Mouse (Mus musculus): ENCODE results near the gene Shisa8.

Gene Shisa8

DNA sequence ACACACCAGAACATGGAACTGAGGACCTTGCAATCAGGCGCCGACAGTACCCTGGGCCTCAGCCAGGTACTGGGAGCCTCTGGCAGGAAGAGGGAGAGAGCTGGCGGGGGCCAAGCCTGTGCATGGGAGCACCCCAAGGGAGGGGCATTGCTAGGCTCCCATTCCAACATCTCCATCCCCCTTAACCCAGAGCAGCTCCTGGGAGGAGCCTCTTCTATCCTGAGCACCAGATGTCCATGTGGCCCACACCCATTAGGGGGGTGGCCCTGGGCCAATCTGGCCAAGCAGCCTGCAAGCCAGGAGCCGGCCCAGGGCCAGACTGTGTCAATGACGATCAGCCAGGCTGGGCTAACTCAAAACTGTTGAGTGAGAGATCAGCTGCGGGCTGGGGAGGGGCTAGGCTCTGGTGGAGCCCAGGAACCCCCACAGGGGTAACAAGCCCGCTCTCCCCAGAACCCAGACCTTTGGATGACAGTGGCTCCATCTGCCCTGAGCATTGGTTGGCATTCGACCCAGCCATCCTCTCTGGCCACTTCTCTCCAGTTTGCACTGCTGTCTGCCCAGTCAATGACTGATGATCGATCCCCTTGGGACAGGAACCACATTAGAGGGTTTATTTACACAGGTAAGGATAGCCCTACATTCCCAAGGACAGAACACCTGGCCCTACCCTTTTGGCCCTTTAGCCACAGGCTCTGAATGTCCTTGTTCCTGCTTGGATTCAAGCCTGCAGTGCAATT lies 6.1 kb downstream of the Shisa8 start:
- DNase-seq (ENCODE audit: inconsistent ontology term), result peak; percentile 94

DNA sequence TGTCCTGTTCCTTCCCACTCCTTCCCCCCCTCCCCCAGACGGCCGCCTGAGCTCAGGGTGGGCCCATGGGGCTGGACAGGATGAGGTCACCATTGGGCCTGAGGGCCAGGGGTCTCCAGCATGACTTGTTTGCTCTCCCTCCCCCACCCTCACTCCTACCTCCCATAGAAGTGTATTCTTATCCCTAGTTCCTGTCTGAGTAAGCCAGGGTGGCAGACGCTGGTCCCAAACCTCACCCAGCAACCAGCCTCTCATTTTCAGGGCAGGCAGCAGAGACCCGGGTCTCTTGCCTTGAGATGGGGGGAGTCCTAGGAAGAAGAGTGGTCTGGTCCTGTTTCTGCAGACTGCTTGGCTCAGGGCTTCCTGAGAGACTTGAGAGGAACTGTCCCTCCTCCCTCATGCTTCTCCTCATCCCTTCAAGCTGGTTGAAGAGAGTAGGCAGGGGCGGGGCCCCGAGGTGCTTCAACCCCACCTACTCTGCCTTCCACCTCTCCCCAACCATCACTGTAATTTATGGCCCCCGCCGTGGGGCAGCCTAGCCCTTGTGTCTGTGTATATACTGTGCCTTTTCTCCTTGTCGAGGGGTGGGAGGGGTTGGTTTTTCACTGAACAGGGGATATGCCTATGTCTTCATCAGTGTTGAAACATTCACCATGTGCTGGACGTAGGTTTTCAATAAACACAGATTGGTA lies 7.8 kb downstream of the Shisa8 start:
- no peak for DNase-seq (ENCODE audit: inconsistent ontology term)

- DNase-seq (ENCODE audit: inconsistent ontology term), result no peak
Measured at GRCm38 (mm10) chr15:82203611-82204351, 8.8 kb downstream of the Shisa8 start.

- DNase-seq (ENCODE audit: inconsistent ontology term), result no peak
Measured at GRCm38 (mm10) chr15:82203090-82203489, 9.5 kb downstream of the Shisa8 start.

DNA sequence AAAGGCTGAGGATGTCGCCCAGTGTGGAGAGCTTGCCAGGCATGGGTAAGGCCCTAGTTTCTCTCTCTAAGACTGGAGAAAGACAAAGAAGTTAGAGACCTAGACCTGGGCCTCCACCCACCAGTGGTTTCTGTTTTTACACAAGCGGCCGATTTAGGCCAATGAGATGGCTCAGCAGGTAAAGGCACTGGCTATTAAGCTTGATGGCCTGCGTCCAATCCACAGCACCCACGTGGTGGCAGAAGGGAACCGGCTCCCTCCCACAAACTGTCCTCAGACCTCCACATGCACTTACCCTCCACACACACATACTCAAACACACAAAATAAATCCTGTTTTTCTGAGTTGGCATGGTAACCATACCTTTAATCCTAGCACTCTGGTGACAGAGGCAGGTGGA lies 10.5 kb downstream of the Shisa8 start:
- no peak for DNase-seq (ENCODE audit: inconsistent ontology term)

DNA sequence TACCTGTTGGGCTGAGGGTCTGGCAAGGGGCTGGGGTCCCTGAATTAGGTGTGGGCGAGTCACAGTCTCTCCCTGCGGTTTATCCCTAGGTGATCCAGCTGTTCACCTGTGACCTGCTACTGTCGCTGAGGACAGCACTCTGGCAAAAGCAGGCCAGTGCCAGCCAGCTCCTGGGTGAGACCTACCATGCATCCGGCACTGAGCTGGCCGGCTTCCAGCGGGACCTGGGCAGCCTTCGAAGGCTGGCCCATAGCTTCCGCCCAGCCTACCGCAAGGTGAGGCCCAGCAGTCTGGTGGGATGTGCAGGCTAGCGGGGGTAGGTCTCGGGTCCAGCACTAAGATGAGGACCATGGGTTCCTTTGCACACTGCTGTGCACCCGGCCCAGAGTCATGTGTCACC lies 13.1 kb downstream of the Shisa8 start:
- DNase-seq (ENCODE audit: inconsistent ontology term), result no peak

- DNase-seq (ENCODE audit: inconsistent ontology term), result no peak
Measured at GRCm38 (mm10) chr15:82198342-82198741, 14.3 kb downstream of the Shisa8 start.

DNA sequence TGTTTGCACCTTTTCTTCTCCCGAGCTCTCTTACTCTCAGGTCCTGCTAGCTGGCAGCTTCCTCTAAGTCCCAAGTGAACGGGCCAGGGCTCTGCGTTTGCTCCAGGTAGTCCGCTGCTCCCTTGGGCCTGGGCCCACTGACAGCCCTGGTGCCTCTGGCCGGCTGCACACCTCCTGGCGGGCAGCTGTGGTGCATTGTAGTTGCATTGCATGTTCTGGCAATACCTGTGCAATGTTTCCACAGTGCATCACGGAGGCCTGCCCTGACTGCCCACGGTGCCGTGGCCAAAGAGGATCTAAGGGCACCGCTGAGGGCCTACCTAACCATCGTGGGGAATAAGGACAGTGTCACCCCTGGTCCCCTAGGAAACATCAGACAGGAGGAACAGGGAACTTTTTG lies 14.7 kb downstream of the Shisa8 start:
- DNase-seq (ENCODE audit: inconsistent ontology term), result no peak

- no peak for DNase-seq (ENCODE audit: inconsistent ontology term)
Measured at GRCm38 (mm10) chr15:82197246-82197750, 15.3 kb downstream of the Shisa8 start.

DNA sequence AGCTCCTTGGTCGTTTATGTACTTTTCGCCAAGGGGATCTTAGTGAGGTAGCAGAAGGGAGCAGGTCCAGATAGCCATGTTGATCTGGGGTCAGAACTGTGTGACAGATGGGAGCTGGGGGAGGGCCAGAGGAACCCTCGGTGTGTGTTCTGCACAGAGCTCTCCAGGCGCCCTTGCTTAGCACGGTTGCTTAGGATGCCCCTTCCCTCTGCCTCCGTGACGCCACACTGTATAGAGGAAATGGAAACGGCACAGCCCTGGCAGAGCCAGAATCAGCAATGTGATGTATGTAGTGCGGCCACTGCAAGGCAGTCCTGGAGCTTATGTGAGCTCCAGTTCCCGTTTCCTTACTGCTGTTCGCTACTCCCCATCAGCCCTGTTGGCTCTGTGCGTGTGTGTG lies 16.3 kb downstream of the Shisa8 start:
- DNase-seq (ENCODE audit: inconsistent ontology term), result no peak

- DNase-seq (ENCODE audit: inconsistent ontology term), result peak; percentile 76
Measured at GRCm38 (mm10) chr15:82192617-82193016, 20.0 kb downstream of the Shisa8 start.

DNA sequence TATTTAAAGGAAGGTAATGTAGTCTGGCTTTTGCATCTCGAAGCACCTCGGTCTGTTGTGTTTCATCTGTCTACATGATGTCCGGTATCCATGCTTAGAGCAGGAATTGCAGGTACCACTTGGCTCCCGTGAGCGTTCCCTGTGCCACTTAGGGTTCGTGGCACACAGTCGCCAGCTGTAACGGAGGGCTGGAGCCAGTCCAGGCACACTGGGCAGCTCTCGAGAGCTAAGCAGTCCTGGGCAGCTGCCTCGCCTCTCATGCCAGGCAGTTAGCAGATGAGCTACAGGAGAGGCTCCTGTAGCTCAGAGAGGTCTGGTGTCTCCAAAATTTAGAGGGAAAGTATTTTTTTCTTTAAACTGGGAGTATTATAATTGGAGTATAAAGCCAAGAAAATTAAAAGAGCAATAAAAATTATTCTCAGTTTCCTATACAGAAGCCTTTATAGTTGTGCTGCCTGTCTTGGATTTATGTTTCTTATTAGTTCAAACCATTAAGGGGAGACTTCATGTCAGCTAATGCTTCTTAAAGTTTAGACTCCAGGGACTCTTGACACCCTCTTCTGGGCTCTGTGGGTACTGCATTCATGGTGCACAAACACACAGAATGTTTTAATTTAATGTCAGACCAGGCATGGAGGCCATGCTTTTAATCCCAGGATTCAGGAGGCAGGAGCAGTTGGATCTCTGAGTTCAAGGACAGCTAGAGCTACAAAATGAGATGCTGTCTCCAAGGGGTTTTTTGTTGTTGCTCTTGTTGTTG lies 24.0 kb downstream of the Shisa8 start:
- no peak for DNase-seq (ENCODE audit: inconsistent ontology term)

- no peak for DNase-seq (ENCODE audit: inconsistent ontology term)
Measured at GRCm38 (mm10) chr15:82187924-82188323, 24.7 kb downstream of the Shisa8 start.

DNA sequence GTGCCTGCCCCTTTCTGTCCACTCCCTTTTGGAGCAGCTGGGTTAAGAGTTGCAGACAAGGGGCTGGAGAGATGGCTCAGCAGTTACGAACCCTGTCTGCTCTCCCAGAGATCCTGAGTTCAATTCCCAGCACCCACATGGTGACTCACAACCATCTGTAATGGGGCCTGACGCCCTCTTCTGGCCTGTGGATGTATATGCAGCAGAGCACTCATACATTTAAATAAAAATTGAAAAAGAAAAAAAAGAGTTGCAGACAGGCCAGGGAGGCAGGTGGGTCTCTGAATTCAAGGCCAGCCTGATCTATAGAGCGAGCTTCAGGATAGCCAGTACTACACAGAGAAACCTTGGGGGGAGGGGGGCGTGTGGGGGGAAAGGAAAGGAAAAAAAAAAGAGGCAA lies 25.2 kb downstream of the Shisa8 start:
- DNase-seq (ENCODE audit: inconsistent ontology term), result no peak

GRCm38 (mm10) chr15:82186931-82187330 lies 25.7 kb downstream of the Shisa8 start:
- no peak for DNase-seq (ENCODE audit: inconsistent ontology term)

DNA sequence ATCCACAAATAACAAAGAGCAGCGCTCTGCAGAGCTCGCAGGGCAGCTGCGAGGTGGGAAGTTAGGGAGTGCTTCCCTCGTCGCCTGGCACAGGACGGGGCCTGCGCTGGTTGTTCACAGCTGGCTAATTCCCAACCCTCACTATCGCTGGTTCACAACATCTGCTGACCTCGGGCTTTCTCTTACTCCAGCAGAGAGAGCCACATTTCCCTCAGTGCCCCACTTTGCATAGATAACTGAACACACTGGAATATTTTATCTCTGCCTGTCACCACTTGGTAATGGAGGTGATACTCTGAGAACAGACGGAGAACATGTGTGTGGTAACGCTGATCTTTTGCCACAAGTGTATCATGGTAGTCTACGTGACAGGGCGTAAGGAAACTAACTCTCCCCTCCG lies 26.5 kb downstream of the Shisa8 start:
- no peak for DNase-seq (ENCODE audit: inconsistent ontology term)

DNA sequence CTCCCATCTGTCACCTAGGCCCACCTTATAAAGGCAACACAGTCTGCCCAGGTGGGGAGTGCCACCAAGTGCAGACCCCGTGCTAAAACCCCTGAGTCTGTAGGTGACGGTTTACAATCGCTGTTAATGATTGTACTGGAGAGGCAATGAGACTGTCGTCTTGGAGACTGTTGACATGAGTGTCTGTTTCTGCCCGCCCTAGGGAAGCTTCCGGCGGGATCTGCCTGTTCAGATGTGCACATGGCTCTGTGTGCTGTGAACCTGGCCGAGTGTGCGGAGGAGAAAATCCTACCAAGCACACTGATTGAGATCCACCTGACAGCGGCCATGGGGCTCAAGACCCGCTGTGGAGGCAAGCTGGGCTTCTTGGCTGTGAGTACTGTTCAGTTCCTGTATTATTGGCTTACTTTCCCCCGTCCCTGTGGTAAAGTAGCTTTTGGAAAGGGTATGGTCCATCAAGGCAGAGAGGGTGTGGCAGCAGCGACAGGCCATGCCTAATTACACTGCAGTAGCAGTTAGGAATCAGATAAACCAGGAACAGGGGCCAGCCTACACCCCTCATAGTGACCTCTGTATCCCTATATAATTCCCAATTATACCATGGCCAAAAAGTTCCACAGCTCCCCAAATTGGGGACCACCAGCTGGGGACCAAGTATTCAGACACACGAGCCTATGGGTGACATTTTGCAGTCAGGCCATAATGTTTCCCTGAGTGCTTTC lies 27.4 kb downstream of the Shisa8 start:
- DNase-seq (ENCODE audit: inconsistent ontology term), result no peak

DNA sequence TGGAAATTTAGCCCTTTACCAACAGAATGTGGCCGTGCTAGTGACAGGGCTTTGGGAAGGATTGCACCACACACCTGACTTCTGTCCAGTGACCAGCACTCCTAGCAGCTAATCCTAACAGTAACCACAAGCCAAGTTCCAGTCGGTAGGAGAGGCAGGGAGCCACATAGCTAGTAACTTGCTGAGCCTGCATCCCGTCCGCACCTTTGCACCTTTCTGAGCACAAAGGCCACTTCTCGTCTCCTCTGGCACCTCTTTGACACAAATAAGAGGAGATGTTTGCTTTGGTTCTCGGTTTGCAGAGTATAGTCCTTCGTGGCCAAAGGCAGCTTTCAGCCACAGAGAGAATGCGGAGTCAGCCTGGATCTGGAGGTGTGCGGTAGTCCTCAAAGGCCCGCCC lies 28.0 kb downstream of the Shisa8 start:
- no peak for DNase-seq (ENCODE audit: inconsistent ontology term)

DNA sequence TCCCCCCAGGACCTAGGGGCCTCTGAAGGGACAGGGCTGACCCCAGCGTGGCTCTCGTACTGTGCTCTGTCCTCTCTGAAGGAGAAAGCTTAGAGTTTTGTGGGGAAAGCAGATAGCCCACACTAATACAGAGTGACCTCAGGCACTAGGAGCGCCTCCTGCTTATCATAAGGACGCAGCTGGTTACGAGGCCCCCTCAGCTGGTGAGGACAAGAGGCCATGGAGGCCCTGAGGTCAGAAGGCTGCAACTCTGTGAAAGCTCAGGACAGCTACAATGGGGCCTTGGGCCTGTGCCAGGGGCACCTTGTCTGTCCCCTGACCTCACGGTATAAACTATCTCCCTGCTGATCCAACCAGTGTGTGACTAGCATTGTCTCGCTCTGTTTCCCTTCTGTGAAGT lies 28.4 kb downstream of the Shisa8 start:
- no peak for DNase-seq (ENCODE audit: inconsistent ontology term)

DNA sequence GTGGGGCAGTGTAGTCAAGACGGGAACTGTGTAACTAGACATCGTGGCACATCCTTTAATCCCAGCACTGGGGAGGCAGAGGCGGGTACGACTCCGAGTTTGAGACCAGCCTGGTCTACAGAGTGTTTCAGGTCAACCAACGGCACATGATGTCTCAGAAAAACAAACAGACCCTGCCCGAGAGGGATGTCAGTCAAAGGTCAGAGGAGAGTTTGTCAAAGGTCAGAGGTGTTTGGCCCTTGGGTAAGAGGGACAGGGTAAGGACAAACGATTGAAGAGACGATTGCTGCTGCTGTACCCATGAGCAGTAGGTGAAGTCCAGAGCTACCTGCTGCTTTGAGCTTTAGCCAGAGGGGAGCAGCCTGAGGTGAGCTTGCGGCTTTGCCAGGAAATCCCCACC lies 29.0 kb downstream of the Shisa8 start:
- DNase-seq (ENCODE audit: inconsistent ontology term), result no peak

DNA sequence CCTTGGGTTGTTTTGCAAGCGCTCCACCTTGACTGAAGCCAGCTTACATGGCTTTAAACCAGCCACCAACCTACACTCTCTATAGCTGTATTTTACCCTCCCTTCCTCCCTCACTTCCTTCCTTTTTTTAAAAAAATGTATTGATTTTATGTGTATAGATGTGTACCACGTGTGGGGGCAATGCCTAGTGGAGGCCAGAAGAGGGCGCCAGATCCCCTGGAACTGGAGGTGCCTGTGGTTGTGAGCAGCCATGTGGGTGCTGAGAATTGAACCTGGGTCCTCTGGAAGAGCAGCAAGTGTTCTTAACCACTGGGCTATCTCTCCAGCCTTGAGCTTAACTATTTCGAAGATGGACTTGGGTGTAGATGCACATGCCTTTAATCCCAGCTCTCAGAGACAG lies 30.3 kb downstream of the Shisa8 start:
- no peak for DNase-seq (ENCODE audit: inconsistent ontology term)
